Mouse (Mus musculus): ENCODE results near the gene Coro2b.

DNA sequence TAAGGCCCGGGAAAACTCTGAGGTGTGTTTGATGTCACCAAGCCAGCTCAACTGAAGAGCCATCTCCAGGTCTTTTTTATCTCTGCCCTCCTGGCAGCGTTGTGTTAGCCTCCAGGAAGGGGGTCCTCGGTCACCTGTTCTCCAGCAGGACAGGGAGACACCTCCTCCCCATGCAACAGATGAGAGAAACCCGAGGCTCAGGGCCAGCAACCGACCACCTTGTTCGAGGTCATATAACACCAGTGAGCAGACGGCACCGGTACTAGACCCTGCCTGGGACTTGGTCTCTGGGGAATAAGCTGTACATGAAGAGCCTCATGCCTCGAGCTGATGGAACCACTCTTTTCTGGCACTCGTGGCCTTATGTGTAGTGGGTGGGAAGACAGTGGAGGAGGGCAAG, 72.1 kb downstream of the Coro2b start:
- TF ChIP-seq GATA1 (IDR thresholded peaks at IDR 0.05; ENCODE audit: borderline replicate concordance, low read length) (no peak), FLI1 (IDR thresholded peaks at IDR 0.05; ENCODE audit: low read length) (no peak)

All from megakaryocyte, embryonic 14.5 days (primary cell).